Mouse (Mus musculus) kidney, postnatal 0 days (tissue): ENCODE measurements around the gene Dcaf5. TPM values are rescaled to one million over a fixed set of nuclear protein-coding genes. Genes with fewer than 3 reads are reported as not detected.

Experiments used
- ATAC-seq: fragments of 200-750 bp; cut with Nextera tagmentation; replicated peaks from 2 replicates; pipeline ENCODE4 v1.8.0; 2017; ENCODE audit warnings: low read depth, moderate number of reproducible peaks, moderate TSS enrichment, moderate library complexity; ENCODE audit not compliant: low FRiP score
- DNase-seq: peaks from one replicate; pipeline ENCODE4 v3.0.0-alpha.2; 2016; ENCODE audit warnings: low spot score
- H3K27ac ChIP-seq: fragments of 300-500 bp; sonication (generic); 2 replicates; pipeline ENCODE4 v1.5.1; 2014; ENCODE audit warnings: mild to moderate bottlenecking
- H3K27me3 ChIP-seq: fragments of 300-500 bp; sonication (generic); 2 replicates; pipeline ENCODE4 v1.6.1; 2014; ENCODE audit warnings: low read length, mixed read lengths; ENCODE audit not compliant: insufficient read depth
- H3K36me3 ChIP-seq: fragments of 300-500 bp; sonication (generic); 2 replicates; pipeline ENCODE4 v1.6.1; 2014; ENCODE audit warnings: low read length, mixed read lengths; ENCODE audit not compliant: insufficient read depth
- H3K4me1 ChIP-seq: fragments of 300-500 bp; sonication (generic); replicated peaks from 2 replicates; pipeline ENCODE4 v1.6.1; 2014; ENCODE audit warnings: antibody characterized with exemption, low read length, mixed read lengths; ENCODE audit not compliant: insufficient read depth
- H3K4me2 ChIP-seq: fragments of 300-500 bp; sonication (generic); 2 replicates; pipeline ENCODE4 v1.6.1; 2014; ENCODE audit warnings: mild to moderate bottlenecking, low read length, moderate library complexity, mixed read lengths
- H3K4me3 ChIP-seq: fragments of 300-500 bp; sonication (generic); replicated peaks from 2 replicates; pipeline ENCODE4 v1.5.1; 2014; ENCODE audit warnings: low read depth, low read length
- H3K9ac ChIP-seq: fragments of 300-500 bp; sonication (generic); 2 replicates; pipeline ENCODE4 v1.6.1; 2014; ENCODE audit warnings: low read depth, low read length
- H3K9me3 ChIP-seq: fragments of 300-500 bp; sonication (generic); replicated peaks from 2 replicates; pipeline ENCODE4 v1.6.1; 2016; ENCODE audit warnings: low read length, inconsistent platforms, mixed read lengths
- CTCF ChIP-seq: IDR thresholded peaks from 2 replicates; pipeline ENCODE4 v1.5.1; 2016; ENCODE audit warnings: antibody characterized with exemption, low read depth, mild to moderate bottlenecking, moderate library complexity
- WGBS: fragments of 180-500 bp; shearing (Covaris S2); extraction: QIAGEN DNeasy Blood & Tissue Kit; methylation state at CpG from one replicate; pipeline ENCODE4 v1.1.7; 2014; 5-methylcytosine and 5-hydroxymethylcytosine counted together
- polyA plus RNA-seq: library from polyadenylated mRNA; unstranded; fragments of >200 nt; fragmentation: Nextera tagmentation; extraction: Ambion mirVana; gene quantifications from 2 replicates; pipeline ENCODE4 v1.2.1, GENCODE M21; 2015

Gene Dcaf5
- polyA plus RNA-seq, 1 experiment from 2014 or later: 11.9 TPM

GRCm38 (mm10) chr12:80344777-80345231, 91.6 kb downstream of the Dcaf5 start:
- Histone ChIP-seq H3K9ac (no peak overlapping the region), H3K9me3 (no peaks in the 10 kb centered on the region), H3K36me3 (peaks cover 14% of the 10 kb centered on the region), H3K27ac (no peak overlapping the region), H3K27me3 (no peaks in the 10 kb centered on the region), H3K4me2 (no peak overlapping the region), H3K4me1 (peaks cover 4% of the 10 kb centered on the region; the same call in 1 of the 2 replicates), H3K4me3 (no peak overlapping the region)
- ATAC-seq: peak; percentile 65
- WGBS: 24% methylated on average over 6 of the region's 6 CpGs
- TF ChIP-seq CTCF: no peak
- DNase-seq: peak; percentile 77

GRCm38 (mm10) chr12:80340936-80341335, 95.5 kb downstream of the Dcaf5 start:
- Histone ChIP-seq H3K4me1 (peaks cover 4% of the 10 kb centered on the region), H3K36me3 (peaks cover 28% of the 10 kb centered on the region), H3K27ac (no peak overlapping the region), H3K4me3 (no peak overlapping the region), H3K4me2 (no peak overlapping the region), H3K9me3 (no peaks in the 10 kb centered on the region), H3K9ac (no peak overlapping the region), H3K27me3 (no peaks in the 10 kb centered on the region)
- WGBS: 91% methylated on average over 2 of the region's 2 CpGs
- DNase-seq (no peak), ATAC-seq (no peak)
- no peak for TF ChIP-seq CTCF

- Histone ChIP-seq H3K4me3 (no peak overlapping the region), H3K9ac (no peak overlapping the region), H3K27ac (no peak overlapping the region), H3K9me3 (no peaks in the 10 kb centered on the region), H3K27me3 (no peaks in the 10 kb centered on the region), H3K4me1 (peaks cover 7% of the 10 kb centered on the region), H3K36me3 (peaks cover 18% of the 10 kb centered on the region), H3K4me2 (no peak overlapping the region)
- WGBS: 57% methylated on average over 4 of the region's 4 CpGs
- TF ChIP-seq CTCF: no peak
- DNase-seq (peak; percentile 46), ATAC-seq (no peak)
Observed at GRCm38 (mm10) chr12:80334162-80334561, 102.2 kb downstream of the Dcaf5 start.

- Histone ChIP-seq H3K9ac (no peak overlapping the region), H3K27me3 (no peaks in the 10 kb centered on the region), H3K9me3 (no peaks in the 10 kb centered on the region), H3K36me3 (no peaks in the 10 kb centered on the region), H3K4me2 (no peak overlapping the region), H3K27ac (no peak overlapping the region), H3K4me1 (peaks cover 7% of the 10 kb centered on the region; the same call in 1 of the 2 replicates), H3K4me3 (no peak overlapping the region)
- WGBS: 38% methylated on average over 2 of the region's 2 CpGs
- ATAC-seq: no peak
- DNase-seq: no peak
- TF ChIP-seq CTCF: no peak
Observed at GRCm38 (mm10) chr12:80331634-80332033, 104.8 kb downstream of the Dcaf5 start.

GRCm38 (mm10) chr12:80330819-80331218, 105.6 kb downstream of the Dcaf5 start:
- peaks cover 7% of the 10 kb centered on the region; the same call in 1 of the 2 replicates for H3K4me1 ChIP-seq
- no peaks in the 10 kb centered on the region for H3K9me3 ChIP-seq
- no peak overlapping the region for H3K4me2 ChIP-seq
- DNase-seq: no peak
- H3K4me3 ChIP-seq: no peak overlapping the region
- H3K9ac ChIP-seq: no peak overlapping the region
- H3K27me3 ChIP-seq: no peaks in the 10 kb centered on the region
- H3K36me3 ChIP-seq: no peaks in the 10 kb centered on the region
- no peak overlapping the region for H3K27ac ChIP-seq
- TF ChIP-seq CTCF: no peak
- 0 out of 2 replicates have a peak, but pooled peaks have one; percentile 50 for ATAC-seq
- WGBS: 77% methylated on average over 8 of the region's 8 CpGs

GRCm38 (mm10) chr12:80329641-80330040, 106.8 kb downstream of the Dcaf5 start:
- no peaks in the 10 kb centered on the region for H3K36me3 ChIP-seq
- TF ChIP-seq CTCF: no peak
- H3K4me1 ChIP-seq: peaks cover 7% of the 10 kb centered on the region; the same call in 1 of the 2 replicates
- no peaks in the 10 kb centered on the region for H3K27me3 ChIP-seq
- H3K4me2 ChIP-seq: no peak overlapping the region
- DNase-seq (no peak), ATAC-seq (0 out of 2 replicates have a peak, but pooled peaks have one; percentile 60)
- no peak overlapping the region for H3K4me3 ChIP-seq
- WGBS: 19% methylated on average over 2 of the region's 2 CpGs
- no peak overlapping the region for H3K9ac ChIP-seq
- H3K9me3 ChIP-seq: no peaks in the 10 kb centered on the region
- no peak overlapping the region for H3K27ac ChIP-seq

GRCm38 (mm10) chr12:80326047-80326446, 110.4 kb downstream of the Dcaf5 start:
- no peaks in the 10 kb centered on the region for H3K36me3 ChIP-seq
- no peak overlapping the region for H3K27ac ChIP-seq
- H3K9ac ChIP-seq: no peak overlapping the region
- no peaks in the 10 kb centered on the region for H3K27me3 ChIP-seq
- H3K4me3 ChIP-seq: no peak overlapping the region
- DNase-seq: no peak
- no peak overlapping the region for H3K4me2 ChIP-seq
- no peak for ATAC-seq
- no peak for TF ChIP-seq CTCF
- H3K4me1 ChIP-seq: no peaks in the 10 kb centered on the region; the same call in 1 of the 2 replicates
- H3K9me3 ChIP-seq: no peaks in the 10 kb centered on the region
